Mouse (Mus musculus) erythroblast, embryonic 14.5 days (primary cell): ENCODE measurements around the gene Fam181a. TPM values are rescaled to one million over a fixed set of nuclear protein-coding genes. Genes with fewer than 3 reads are reported as not detected.

Source experiments
- H3K27me3 ChIP-seq: 2 replicates; pipeline ENCODE4 v1.6.1; 2012; ENCODE audit warnings: inconsistent platforms; ENCODE audit not compliant: control insufficient read depth
- H3K36me3 ChIP-seq: 2 replicates; pipeline ENCODE4 v1.6.1; 2012; ENCODE audit warnings: mild to moderate bottlenecking, inconsistent platforms; ENCODE audit not compliant: control insufficient read depth
- H3K4me1 ChIP-seq: 2 replicates; pipeline ENCODE4 v1.6.1; 2012; ENCODE audit warnings: inconsistent platforms; ENCODE audit not compliant: control insufficient read depth
- H3K4me3 ChIP-seq: replicated peaks from 2 replicates; pipeline ENCODE3; 2012; ENCODE audit warnings: moderate library complexity, mild to moderate bottlenecking, inconsistent platforms
- H3K9me3 ChIP-seq: 2 replicates; pipeline ENCODE4 v1.6.1; 2012; ENCODE audit warnings: low read length, inconsistent platforms, mixed read lengths; ENCODE audit not compliant: control insufficient read depth
- GATA1 ChIP-seq: IDR thresholded peaks from 2 replicates; pipeline ENCODE4 v1.6.1; 2012; ENCODE audit warnings: low read length, inconsistent platforms, mixed read lengths
- TAL1 ChIP-seq: IDR thresholded peaks from 3 replicates; pipeline ENCODE4 v1.6.1; 2012; ENCODE audit warnings: low read length, inconsistent platforms, mixed read lengths
- polyA plus RNA-seq: library from polyadenylated mRNA; stranded (reverse); fragments of >175 nt; gene quantifications from 2 replicates; pipeline ENCODE4 v1.2.3, GENCODE M21; 2012

The Fam181a gene
- polyA plus RNA-seq, 1 experiment = not detected

- TF ChIP-seq GATA1 (no peak), TAL1 (no peak)
- Histone ChIP-seq H3K9me3 (peaks cover 4% of the 10 kb centered on the region; the same call in 1 of the 2 replicates), H3K36me3 (no peaks in the 10 kb centered on the region), H3K4me3 (no peak overlapping the region), H3K27me3 (no peaks in the 10 kb centered on the region), H3K4me1 (no peaks in the 10 kb centered on the region)
These were observed 27.8 kb upstream of the Fam181a start for GRCm38 (mm10) chr12:103282936-103283335.

- TF ChIP-seq GATA1 (no peak), TAL1 (no peak)
- H3K36me3 ChIP-seq = no peaks in the 10 kb centered on the region
- no peaks in the 10 kb centered on the region for H3K4me1 ChIP-seq
- H3K4me3 ChIP-seq = no peak overlapping the region
- peaks cover 4% of the 10 kb centered on the region; the same call in 1 of the 2 replicates for H3K9me3 ChIP-seq
- H3K27me3 ChIP-seq = no peaks in the 10 kb centered on the region
These were observed 27.4 kb upstream of the Fam181a start for GRCm38 (mm10) chr12:103283411-103283810.

DNA sequence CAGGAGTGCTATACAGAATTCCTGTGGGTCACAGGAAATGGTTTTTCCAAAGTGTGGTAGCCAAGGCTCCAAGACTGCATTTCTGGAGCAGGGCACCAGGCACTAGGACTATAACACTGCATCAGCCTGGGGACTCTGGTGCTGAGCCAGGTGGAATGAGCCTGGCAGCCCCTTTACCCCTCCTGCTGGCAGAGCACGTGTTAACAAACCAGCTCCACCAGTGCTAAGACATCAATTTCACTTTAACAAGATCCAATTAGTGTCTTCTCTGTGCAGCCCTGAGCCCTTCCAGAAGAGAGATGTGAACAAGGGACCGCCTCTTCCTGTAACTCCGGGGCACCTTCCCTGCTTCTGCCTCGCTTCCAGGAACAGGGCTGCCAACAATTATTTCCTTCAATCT lies 23.5 kb upstream of the Fam181a start:
- Histone ChIP-seq H3K4me3 (no peak overlapping the region), H3K27me3 (no peaks in the 10 kb centered on the region), H3K4me1 (no peaks in the 10 kb centered on the region), H3K9me3 (no peaks in the 10 kb centered on the region; the same call in 1 of the 2 replicates), H3K36me3 (no peaks in the 10 kb centered on the region)
- TF ChIP-seq GATA1 (no peak), TAL1 (no peak)

DNA sequence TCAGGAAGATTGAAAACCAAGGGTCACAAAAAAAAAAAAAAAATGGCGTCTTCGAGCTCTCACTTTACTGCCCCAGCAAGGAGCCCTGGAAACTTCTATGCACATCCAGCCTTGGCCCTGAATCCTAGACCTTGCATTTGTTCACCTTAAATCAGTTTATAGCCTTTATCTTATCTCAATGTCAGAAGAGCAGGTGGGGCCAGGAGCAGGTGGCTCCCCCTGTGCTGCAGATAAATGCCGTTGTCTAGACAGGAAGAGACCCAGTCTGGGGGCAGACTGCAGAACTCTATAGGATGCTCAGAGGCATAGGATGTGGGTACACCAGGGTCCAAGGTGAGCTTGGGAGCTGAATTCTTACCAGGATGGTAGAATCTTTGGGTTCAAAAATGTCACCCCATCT lies 18.4 kb upstream of the Fam181a start:
- H3K9me3 ChIP-seq = peaks cover 3% of the 10 kb centered on the region
- no peaks in the 10 kb centered on the region; the same call in 1 of the 2 replicates for H3K4me1 ChIP-seq
- H3K4me3 ChIP-seq = no peak overlapping the region
- no peaks in the 10 kb centered on the region for H3K36me3 ChIP-seq
- TF ChIP-seq TAL1 (no peak), GATA1 (no peak)
- no peaks in the 10 kb centered on the region for H3K27me3 ChIP-seq

GRCm38 (mm10) chr12:103296292-103296691 lies 14.5 kb upstream of the Fam181a start:
- H3K27me3 ChIP-seq = no peaks in the 10 kb centered on the region
- H3K4me3 ChIP-seq = no peak overlapping the region
- peaks cover 3% of the 10 kb centered on the region for H3K9me3 ChIP-seq
- no peak for TF ChIP-seq TAL1
- TF ChIP-seq GATA1 = no peak
- no peaks in the 10 kb centered on the region for H3K36me3 ChIP-seq
- H3K4me1 ChIP-seq = no peaks in the 10 kb centered on the region; the same call in 1 of the 2 replicates

- H3K9me3 ChIP-seq = peaks cover 3% of the 10 kb centered on the region
- H3K4me1 ChIP-seq = no peaks in the 10 kb centered on the region; the same call in 1 of the 2 replicates
- no peaks in the 10 kb centered on the region for H3K36me3 ChIP-seq
- H3K4me3 ChIP-seq = no peak overlapping the region
- no peak for TF ChIP-seq TAL1
- no peak for TF ChIP-seq GATA1
- H3K27me3 ChIP-seq = no peaks in the 10 kb centered on the region
These were observed 10.3 kb upstream of the Fam181a start for GRCm38 (mm10) chr12:103300493-103300892.

GRCm38 (mm10) chr12:103301645-103302044 lies 9.1 kb upstream of the Fam181a start:
- TF ChIP-seq TAL1 (no peak), GATA1 (no peak)
- Histone ChIP-seq H3K4me1 (no peaks in the 10 kb centered on the region; the same call in 1 of the 2 replicates), H3K9me3 (peaks cover 3% of the 10 kb centered on the region), H3K27me3 (no peaks in the 10 kb centered on the region), H3K4me3 (no peak overlapping the region), H3K36me3 (no peaks in the 10 kb centered on the region)

GRCm38 (mm10) chr12:103302960-103303359 lies 7.8 kb upstream of the Fam181a start:
- Histone ChIP-seq H3K4me3 (no peak overlapping the region), H3K27me3 (no peaks in the 10 kb centered on the region), H3K36me3 (no peaks in the 10 kb centered on the region), H3K9me3 (no peaks in the 10 kb centered on the region), H3K4me1 (no peaks in the 10 kb centered on the region)
- TF ChIP-seq TAL1 (no peak), GATA1 (no peak)

GRCm38 (mm10) chr12:103306224-103306623 lies 4.6 kb upstream of the Fam181a start:
- Histone ChIP-seq H3K27me3 (no peaks in the 10 kb centered on the region), H3K4me1 (no peaks in the 10 kb centered on the region), H3K36me3 (no peaks in the 10 kb centered on the region), H3K4me3 (no peak overlapping the region), H3K9me3 (peaks cover 3% of the 10 kb centered on the region; the same call in 1 of the 2 replicates)
- TF ChIP-seq TAL1 = no peak
- no peak for TF ChIP-seq GATA1

GRCm38 (mm10) chr12:103306720-103307119 lies 4.1 kb upstream of the Fam181a start:
- no peak overlapping the region for H3K4me3 ChIP-seq
- peaks cover 3% of the 10 kb centered on the region; the same call in 1 of the 2 replicates for H3K9me3 ChIP-seq
- H3K36me3 ChIP-seq = no peaks in the 10 kb centered on the region
- H3K4me1 ChIP-seq = no peaks in the 10 kb centered on the region
- H3K27me3 ChIP-seq = no peaks in the 10 kb centered on the region
- TF ChIP-seq TAL1 = no peak
- no peak for TF ChIP-seq GATA1
